Mouse (Mus musculus) 3134 (cell line): ENCODE results near the gene Ubxn11.
"Not testable (repeated sequence)": the region's sequence is repeated elsewhere in the genome, so short reads cannot be mapped to it uniquely, and the experiment has no call there.

ENCODE experiments used
- DNase-seq: peaks from one replicate; pipeline ENCODE4 v3.0.0-alpha.2; 2011; ENCODE audit warnings: low spot score; ENCODE audit not compliant: insufficient read length; ENCODE audit errors: extremely low read depth

The Ubxn11 gene

GRCm38 (mm10) chr4:134136280-134136926, 34.0 kb downstream of the Ubxn11 start:
- no peak for DNase-seq

DNA sequence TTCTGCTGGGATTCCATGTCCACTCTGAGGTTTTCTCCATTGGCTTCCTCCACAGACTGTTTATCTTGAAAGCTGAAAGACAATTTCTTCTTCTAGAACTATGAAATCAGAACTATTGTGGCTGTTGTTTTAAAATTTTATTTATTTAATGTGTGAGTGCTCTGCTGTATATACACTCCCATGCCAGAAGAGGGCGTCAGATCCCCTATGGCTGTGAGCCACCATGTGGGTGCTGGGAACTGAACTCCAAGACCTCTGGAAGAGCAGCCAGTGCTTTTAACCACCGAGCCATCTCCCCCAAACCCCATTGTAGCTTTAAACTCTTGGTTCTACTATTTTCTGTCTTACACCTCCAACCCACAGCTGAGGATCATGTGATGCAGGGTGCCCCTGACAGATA, 36.5 kb downstream of the Ubxn11 start:
- no peak for DNase-seq

DNA sequence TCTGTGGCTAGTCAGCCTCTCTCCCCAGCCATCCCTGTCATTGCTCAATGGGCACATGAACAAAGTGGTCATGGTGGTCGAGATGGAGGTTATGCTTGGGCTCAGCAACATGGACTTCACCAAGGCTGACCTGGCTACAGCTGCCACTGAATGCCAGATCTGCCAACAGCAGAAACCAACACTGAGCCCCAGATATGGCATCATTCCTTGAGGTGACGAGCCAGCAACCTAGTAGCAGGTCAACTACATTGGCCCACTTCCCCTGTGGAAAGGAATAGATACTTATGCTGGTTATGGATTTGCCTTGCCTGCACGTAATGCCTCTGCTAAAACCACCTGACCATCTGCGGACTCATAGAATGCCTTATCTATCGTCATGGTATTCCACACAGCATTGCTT, 41.9 kb downstream of the Ubxn11 start:
- DNase-seq = not testable (repeated sequence)

GRCm38 (mm10) chr4:134149389-134149788, 47.0 kb downstream of the Ubxn11 start:
- DNase-seq = no peak

GRCm38 (mm10) chr4:134152112-134152511, 49.7 kb downstream of the Ubxn11 start:
- no peak for DNase-seq

GRCm38 (mm10) chr4:134153656-134154055, 51.3 kb downstream of the Ubxn11 start:
- no peak for DNase-seq

GRCm38 (mm10) chr4:134154354-134154753, 52.0 kb downstream of the Ubxn11 start:
- DNase-seq = no peak

GRCm38 (mm10) chr4:134155531-134155930, 53.2 kb downstream of the Ubxn11 start:
- DNase-seq = no peak

DNA sequence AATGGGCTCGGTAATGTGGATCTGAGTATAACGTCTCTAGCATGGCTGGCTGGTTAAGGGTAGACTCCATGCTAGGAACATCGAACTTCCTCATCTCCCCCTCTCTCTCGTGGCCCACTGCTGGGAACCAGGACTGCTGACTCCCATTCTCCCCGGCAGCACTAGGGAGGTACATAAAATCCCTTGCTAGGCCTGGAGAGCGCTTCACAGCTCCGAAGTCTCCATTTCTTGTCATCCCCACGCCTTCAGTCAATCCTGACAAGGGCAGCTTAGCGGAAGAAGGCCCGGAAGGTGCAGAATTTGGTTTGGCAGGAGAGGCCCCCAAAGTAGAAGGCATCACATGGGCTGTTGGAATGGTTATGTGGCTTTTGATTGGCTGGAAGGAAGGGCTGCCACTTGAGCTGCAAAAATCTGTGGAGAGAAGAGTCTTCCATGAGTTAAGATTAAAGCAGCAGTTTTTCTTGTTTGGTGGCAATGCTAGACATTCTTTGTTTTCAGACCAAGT, 53.6 kb downstream of the Ubxn11 start:
- DNase-seq = no peak

GRCm38 (mm10) chr4:134156744-134157143, 54.4 kb downstream of the Ubxn11 start:
- DNase-seq = no peak

DNA sequence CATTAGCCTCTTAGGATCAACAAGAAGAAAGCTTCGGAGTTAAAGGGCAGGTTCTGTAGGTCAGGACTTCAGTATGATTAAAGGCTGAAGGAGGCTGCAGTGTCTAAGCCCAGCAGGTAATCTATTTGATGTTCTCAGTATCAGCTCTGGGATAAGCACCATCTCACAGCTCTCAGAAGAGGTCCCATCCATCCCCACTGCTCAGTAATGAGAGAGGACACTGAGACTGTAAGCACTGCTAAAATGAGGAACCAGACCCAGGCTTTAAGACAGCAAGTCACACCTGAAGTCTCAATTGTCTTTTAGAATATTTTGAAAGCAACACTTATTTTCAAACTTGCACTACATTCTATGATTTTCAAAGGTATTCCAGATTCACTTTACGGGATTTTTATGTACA, 55.2 kb downstream of the Ubxn11 start:
- DNase-seq = no peak

DNA sequence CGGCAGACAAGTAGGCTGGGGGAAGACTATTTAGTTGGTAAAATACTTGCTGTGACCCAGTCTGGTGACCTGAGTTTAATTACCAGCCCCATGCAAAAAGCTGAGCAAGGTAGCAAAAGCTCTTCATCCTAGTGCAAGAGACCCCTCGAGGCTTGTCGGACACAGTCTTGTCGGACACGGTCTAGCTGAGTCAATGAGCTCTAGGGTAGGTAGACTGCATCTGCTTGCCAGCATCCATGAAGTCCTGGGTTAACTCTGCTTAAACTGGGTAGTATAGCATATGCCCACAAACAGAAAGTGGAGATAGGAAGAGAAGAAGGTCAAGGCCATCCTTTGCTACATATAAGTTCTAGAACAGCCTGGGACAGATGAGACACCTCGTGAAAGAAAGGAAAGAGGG, 56.4 kb downstream of the Ubxn11 start:
- DNase-seq = no peak

GRCm38 (mm10) chr4:134160071-134160470, 57.7 kb downstream of the Ubxn11 start:
- not testable (repeated sequence) for DNase-seq

DNA sequence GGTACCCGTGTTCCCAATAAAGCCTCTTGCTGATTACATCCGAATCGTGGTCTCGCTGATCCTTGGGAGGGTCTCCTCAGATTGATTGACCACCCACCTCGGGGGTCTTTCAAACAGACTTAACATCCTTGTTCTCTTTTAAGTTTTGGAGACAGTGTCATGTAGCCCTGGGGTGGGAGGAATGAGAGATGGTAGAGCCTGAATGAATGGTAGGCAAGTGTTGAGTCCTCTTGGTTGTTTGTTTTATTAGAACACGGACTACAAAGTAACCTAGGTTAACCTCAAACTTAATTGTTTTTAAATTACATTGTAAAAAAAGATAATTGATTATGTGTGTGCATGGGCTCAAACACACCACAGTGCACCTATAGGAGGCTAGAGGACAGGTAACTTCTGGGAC, 62.2 kb downstream of the Ubxn11 start:
- DNase-seq = no peak

GRCm38 (mm10) chr4:134165024-134165423, 62.7 kb downstream of the Ubxn11 start:
- DNase-seq = no peak

GRCm38 (mm10) chr4:134165548-134166465, 63.4 kb downstream of the Ubxn11 start:
- no peak for DNase-seq

GRCm38 (mm10) chr4:134166906-134167305, 64.5 kb downstream of the Ubxn11 start:
- no peak for DNase-seq

GRCm38 (mm10) chr4:134172391-134172790, 70.0 kb downstream of the Ubxn11 start:
- no peak for DNase-seq
